Mouse (Mus musculus) hindbrain, embryonic 15.5 days (tissue): ENCODE measurements around the gene Smtnl1. TPM values are rescaled to one million over a fixed set of nuclear protein-coding genes. Genes with fewer than 3 reads are reported as not detected.
A peak's percentile ranks its signal among the peaks of the same experiment; 100 is the strongest.
"Not testable (repeated sequence)": the region's sequence is repeated elsewhere in the genome, so short reads cannot be mapped to it uniquely, and the experiment has no call there.

Experiments
- ATAC-seq: fragments of 200-750 bp; cut with Nextera tagmentation; 2 replicates; pipeline ENCODE4 v1.8.0; 2017; ENCODE audit warnings: low read depth, moderate number of reproducible peaks, moderate TSS enrichment; ENCODE audit not compliant: low FRiP score
- H3K27ac ChIP-seq: fragments of 300-500 bp; sonication (generic); replicated peaks from 2 replicates; pipeline ENCODE4 v1.5.1; 2015; ENCODE audit warnings: mild to moderate bottlenecking, inconsistent platforms
- H3K27me3 ChIP-seq: fragments of 300-500 bp; sonication (generic); 2 replicates; pipeline ENCODE4 v1.6.1; 2015; ENCODE audit warnings: control low read depth, inconsistent platforms
- H3K36me3 ChIP-seq: fragments of 300-500 bp; sonication (generic); 2 replicates; pipeline ENCODE4 v1.6.1; 2015; ENCODE audit warnings: control low read depth, inconsistent platforms
- H3K4me1 ChIP-seq: fragments of 300-500 bp; sonication (generic); replicated peaks from 2 replicates; pipeline ENCODE4 v1.6.1; 2015; ENCODE audit warnings: control low read depth, inconsistent platforms
- H3K4me2 ChIP-seq: fragments of 300-500 bp; sonication (generic); 2 replicates; pipeline ENCODE4 v1.6.1; 2015; ENCODE audit warnings: moderate library complexity, mild to moderate bottlenecking, inconsistent platforms
- H3K4me3 ChIP-seq: fragments of 300-500 bp; sonication (generic); 2 replicates; pipeline ENCODE4 v1.5.1; 2015; ENCODE audit warnings: mild to moderate bottlenecking, inconsistent platforms
- H3K9ac ChIP-seq: fragments of 300-500 bp; sonication (generic); 2 replicates; pipeline ENCODE4 v1.6.1; 2015; ENCODE audit warnings: inconsistent platforms
- H3K9me3 ChIP-seq: fragments of 300-500 bp; sonication (generic); 2 replicates; pipeline ENCODE4 v1.6.1; 2016; ENCODE audit warnings: control low read depth, inconsistent platforms
- WGBS: fragments of 180-500 bp; shearing (Covaris S2); methylation state at CpG from one replicate; pipeline ENCODE4 v1.1.7; 2015; 5-methylcytosine and 5-hydroxymethylcytosine counted together
- polyA plus RNA-seq: library from polyadenylated mRNA; unstranded; fragments of >200 nt; fragmentation: Nextera tagmentation; extraction: Ambion mirVana; gene quantifications from 2 replicates; pipeline ENCODE4 v1.2.1, GENCODE M21; 2015

Smtnl1 gene
- polyA plus RNA-seq, 1 experiment from 2014 or later = not detected

- Histone ChIP-seq H3K36me3 (no peaks in the 10 kb centered on the region), H3K4me2 (no peak overlapping the region), H3K4me1 (peaks cover 4% of the 10 kb centered on the region), H3K4me3 (no peak overlapping the region), H3K9me3 (no peaks in the 10 kb centered on the region), H3K27ac (no peak overlapping the region), H3K27me3 (no peaks in the 10 kb centered on the region), H3K9ac (no peak overlapping the region)
- no peak for ATAC-seq
- 92% methylated on average over 7 of the region's 7 CpGs for WGBS
Measured at GRCm38 (mm10) chr2:84803963-84804362, 18.5 kb downstream of the Smtnl1 start.

GRCm38 (mm10) chr2:84801223-84801622 is 21.2 kb downstream of the Smtnl1 start:
- not testable (repeated sequence) for ATAC-seq, H3K27ac ChIP-seq, H3K9ac ChIP-seq, H3K27me3 ChIP-seq, H3K4me3 ChIP-seq, H3K9me3 ChIP-seq, H3K36me3 ChIP-seq, H3K4me1 ChIP-seq, H3K4me2 ChIP-seq
- 86% methylated on average over 5 of the region's 5 CpGs for WGBS

DNA sequence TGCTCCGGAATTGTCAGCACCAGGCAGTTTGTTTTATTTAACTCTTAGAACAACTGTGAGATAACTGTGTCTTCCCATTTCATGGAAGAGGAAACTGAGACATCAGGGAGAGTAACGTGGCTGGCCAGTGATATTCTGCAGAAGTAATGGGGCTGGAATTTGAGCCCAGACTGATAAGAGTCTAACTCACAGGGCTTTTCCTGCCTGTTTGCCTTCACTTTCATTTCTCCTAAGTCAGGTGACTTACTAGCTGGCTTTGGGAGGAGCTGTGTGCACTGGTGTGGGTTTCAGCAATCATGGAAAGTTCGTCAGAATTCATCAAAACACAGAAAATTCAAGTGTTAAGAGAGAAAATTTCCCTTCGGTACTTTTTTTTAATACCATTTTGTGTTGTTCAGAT is 22.1 kb downstream of the Smtnl1 start:
- ATAC-seq = no peak
- H3K4me2 ChIP-seq = no peak overlapping the region
- no peak overlapping the region for H3K4me3 ChIP-seq
- peaks cover 9% of the 10 kb centered on the region for H3K4me1 ChIP-seq
- no peaks in the 10 kb centered on the region for H3K36me3 ChIP-seq
- no peak overlapping the region for H3K27ac ChIP-seq
- H3K9me3 ChIP-seq = no peaks in the 10 kb centered on the region
- no peak overlapping the region for H3K9ac ChIP-seq
- 88% methylated on average over 4 of the region's 4 CpGs for whole genome bisulfite sequencing
- H3K27me3 ChIP-seq = no peaks in the 10 kb centered on the region

DNA sequence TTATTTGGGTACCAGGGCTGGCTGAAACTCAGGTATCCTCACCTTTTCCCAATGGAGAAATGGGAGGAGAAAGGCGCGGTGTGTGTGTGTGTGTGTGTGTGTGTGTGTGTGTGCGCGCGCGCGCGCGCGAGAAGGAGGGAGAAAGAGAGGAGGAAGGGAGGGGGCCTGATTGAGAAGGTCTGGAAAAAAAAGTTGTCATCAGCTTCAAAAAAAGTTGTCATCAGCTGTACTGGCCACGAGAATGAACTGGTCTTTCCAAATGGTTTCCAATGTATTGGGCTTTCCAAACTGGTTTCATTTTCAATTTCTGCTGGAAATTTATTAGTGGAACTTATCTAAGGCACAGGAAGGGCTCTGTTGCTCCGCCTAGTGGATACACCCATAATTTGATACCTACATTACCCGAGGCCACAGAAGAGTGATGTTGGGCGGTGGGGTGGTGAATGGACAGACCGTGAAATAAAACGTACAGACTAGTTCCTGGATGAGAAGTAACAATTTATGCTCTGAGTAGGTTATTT is 23.4 kb downstream of the Smtnl1 start:
- H3K27me3 ChIP-seq = no peaks in the 10 kb centered on the region
- peaks cover 9% of the 10 kb centered on the region for H3K4me1 ChIP-seq
- H3K27ac ChIP-seq = 0 out of 2 replicates have a peak overlapping the region, but pooled peaks have one; percentile 47
- ATAC-seq = peak; percentile 59
- H3K36me3 ChIP-seq = no peaks in the 10 kb centered on the region
- no peaks in the 10 kb centered on the region for H3K9me3 ChIP-seq
- peak overlapping the region; percentile 95 for H3K4me2 ChIP-seq
- H3K4me3 ChIP-seq = peak overlapping the region; percentile 56
- H3K9ac ChIP-seq = peak overlapping the region; percentile 62
- WGBS = under 1% methylated on average over 16 of the region's 16 CpGs

- Histone ChIP-seq H3K36me3 (no peaks in the 10 kb centered on the region), H3K9me3 (no peaks in the 10 kb centered on the region), H3K4me1 (peaks cover 9% of the 10 kb centered on the region), H3K4me3 (peak within 1 kb of the TSS; percentile 56), H3K27ac (peak within 1 kb of the TSS; percentile 47), H3K4me2 (peak within 1 kb of the TSS; percentile 95), H3K27me3 (no peaks in the 10 kb centered on the region), H3K9ac (peak within 1 kb of the TSS; percentile 62)
- peak; percentile 74 for ATAC-seq
- 0% methylated on average over 21 of the region's 21 CpGs for WGBS
Measured at GRCm38 (mm10) chr2:84798493-84798921, 23.9 kb downstream of the Smtnl1 start, which contains the start of gene Ube2l6. Ube2l6 (plus strand) TSS chr2:84798828.

GRCm38 (mm10) chr2:84797833-84798492 is 24.5 kb downstream of the Smtnl1 start:
- Histone ChIP-seq H3K9ac (peak overlapping the region; percentile 62), H3K27me3 (no peaks in the 10 kb centered on the region), H3K9me3 (no peaks in the 10 kb centered on the region), H3K4me1 (peaks cover 9% of the 10 kb centered on the region), H3K4me3 (peak overlapping the region; percentile 56), H3K36me3 (no peaks in the 10 kb centered on the region), H3K27ac (peak overlapping the region; percentile 47), H3K4me2 (peak overlapping the region; percentile 95)
- WGBS = 11% methylated on average over 13 of the region's 13 CpGs
- peak; percentile 81 for ATAC-seq

DNA sequence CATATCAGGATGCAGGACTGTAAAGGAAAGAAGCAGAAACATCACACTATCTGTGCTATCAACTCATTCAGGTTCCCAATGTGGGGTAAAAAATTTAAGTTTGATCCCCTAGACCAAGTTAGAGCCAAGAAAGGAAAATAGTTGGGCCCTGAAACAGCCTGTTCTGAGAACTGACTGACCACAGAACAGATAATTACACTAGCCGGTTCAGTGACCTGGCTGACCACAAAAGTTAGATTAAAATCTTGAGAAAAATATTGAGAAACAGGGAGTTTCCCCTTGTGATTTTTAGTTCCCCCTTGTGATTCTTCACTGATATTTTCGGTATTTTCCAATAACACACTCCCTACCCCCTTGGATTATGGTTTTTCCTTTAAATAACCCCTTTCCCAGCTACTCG is 28.6 kb downstream of the Smtnl1 start:
- Histone ChIP-seq H3K4me1 (peaks cover 5% of the 10 kb centered on the region; the same call in 1 of the 2 replicates), H3K36me3 (no peaks in the 10 kb centered on the region), H3K9me3 (no peaks in the 10 kb centered on the region), H3K27ac (no peak overlapping the region), H3K9ac (no peak overlapping the region), H3K4me2 (no peak overlapping the region), H3K27me3 (no peaks in the 10 kb centered on the region), H3K4me3 (no peak overlapping the region)
- 90% methylated on average over 3 of the region's 3 CpGs for WGBS
- no peak for ATAC-seq

DNA sequence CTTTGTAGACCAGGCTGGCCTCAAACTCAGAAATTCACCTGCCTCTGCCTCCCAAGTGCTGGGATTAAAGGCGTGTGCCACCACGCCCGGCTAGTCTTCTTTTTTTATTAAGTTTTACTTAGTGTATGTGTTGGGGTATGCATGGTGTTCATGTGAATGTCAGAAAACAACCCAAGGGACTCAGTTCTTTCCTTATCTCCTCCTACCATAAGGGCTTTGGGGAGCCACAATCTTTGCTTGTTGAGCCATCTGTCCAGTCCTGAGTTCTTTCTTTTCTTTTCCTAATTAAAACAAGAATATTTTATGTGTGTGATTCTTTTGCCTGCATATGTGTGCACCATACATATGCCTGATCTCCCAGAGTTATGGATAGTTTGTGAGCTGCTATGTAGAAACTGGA is 29.3 kb downstream of the Smtnl1 start:
- no peak overlapping the region for H3K9ac ChIP-seq
- no peak overlapping the region for H3K27ac ChIP-seq
- H3K27me3 ChIP-seq = no peaks in the 10 kb centered on the region
- peaks cover 1% of the 10 kb centered on the region; the same call in 1 of the 2 replicates for H3K4me1 ChIP-seq
- no peak overlapping the region for H3K4me3 ChIP-seq
- H3K4me2 ChIP-seq = no peak overlapping the region
- H3K36me3 ChIP-seq = no peaks in the 10 kb centered on the region
- ATAC-seq = no peak
- 89% methylated on average over 3 of the region's 3 CpGs for WGBS
- no peaks in the 10 kb centered on the region for H3K9me3 ChIP-seq

DNA sequence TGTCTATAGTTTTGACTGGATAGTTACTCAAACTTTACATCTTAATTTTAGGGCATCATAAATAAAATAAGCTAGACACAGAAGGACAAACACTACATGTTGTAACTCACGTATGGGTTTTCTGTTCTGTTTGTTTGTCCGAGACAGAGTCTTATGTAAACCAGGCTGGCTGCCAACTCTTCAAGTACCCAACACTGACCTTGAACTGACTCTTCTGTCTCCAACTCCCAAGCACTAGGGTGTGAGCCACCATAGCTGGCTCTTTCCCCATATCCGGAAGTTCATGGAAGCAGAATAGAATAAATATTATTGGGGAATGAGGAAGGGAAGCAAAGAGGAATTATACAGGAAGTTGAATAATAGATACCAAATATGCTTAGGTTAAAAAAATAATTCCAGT is 29.9 kb downstream of the Smtnl1 start:
- 88% methylated on average over 3 of the region's 3 CpGs for WGBS
- H3K4me3 ChIP-seq = no peak overlapping the region

GRCm38 (mm10) chr2:84790418-84790817 is 32.0 kb downstream of the Smtnl1 start:
- WGBS = 60% methylated on average over 9 of the region's 9 CpGs
- Histone ChIP-seq H3K4me3 (no peak overlapping the region), H3K9me3 (no peaks in the 10 kb centered on the region), H3K4me1 (no peaks in the 10 kb centered on the region), H3K27me3 (no peaks in the 10 kb centered on the region), H3K27ac (no peak overlapping the region), H3K9ac (no peak overlapping the region), H3K36me3 (no peaks in the 10 kb centered on the region), H3K4me2 (no peak overlapping the region)
- ATAC-seq = no peak

More for the DNA sequence above, 29.9 kb downstream of the Smtnl1 start:
- Histone ChIP-seq H3K27me3 (no peaks in the 10 kb centered on the region), H3K9ac (no peak overlapping the region), H3K4me1 (no peaks in the 10 kb centered on the region), H3K36me3 (no peaks in the 10 kb centered on the region), H3K4me2 (no peak overlapping the region), H3K27ac (no peak overlapping the region), H3K9me3 (no peaks in the 10 kb centered on the region)
- no peak for ATAC-seq

GRCm38 (mm10) chr2:84788316-84788715 is 34.1 kb downstream of the Smtnl1 start:
- H3K36me3 ChIP-seq = no peaks in the 10 kb centered on the region
- H3K27ac ChIP-seq = no peak overlapping the region
- no peaks in the 10 kb centered on the region for H3K4me1 ChIP-seq
- no peaks in the 10 kb centered on the region for H3K27me3 ChIP-seq
- H3K9ac ChIP-seq = no peak overlapping the region
- ATAC-seq = no peak
- WGBS = 81% methylated on average over 3 of the region's 3 CpGs
- no peak overlapping the region for H3K4me2 ChIP-seq
- no peak overlapping the region for H3K4me3 ChIP-seq
- no peaks in the 10 kb centered on the region for H3K9me3 ChIP-seq

GRCm38 (mm10) chr2:84783840-84784566 is 38.4 kb downstream of the Smtnl1 start:
- ATAC-seq = no peak
- no peak overlapping the region for H3K4me3 ChIP-seq
- H3K27ac ChIP-seq = no peak overlapping the region
- 84% methylated on average over 3 of the region's 3 CpGs for WGBS
- H3K9ac ChIP-seq = no peak overlapping the region
- H3K4me1 ChIP-seq = no peaks in the 10 kb centered on the region
- no peaks in the 10 kb centered on the region for H3K36me3 ChIP-seq
- H3K27me3 ChIP-seq = no peaks in the 10 kb centered on the region
- no peaks in the 10 kb centered on the region for H3K9me3 ChIP-seq
- H3K4me2 ChIP-seq = no peak overlapping the region
